Mouse (Mus musculus) c-Kit-positive CD71-positive TER-119-negative erythroid progenitor cells, embryonic 14.5 days (primary cell): ENCODE results near the gene Dpp10.

Source experiments
- DNase-seq: peaks from one replicate; pipeline ENCODE4 v3.0.0-alpha.2; 2013; ENCODE audit warnings: low read depth

The Dpp10 gene

GRCm38 (mm10) chr1:123919606-123920005 lies 125.8 kb downstream of the Dpp10 start:
- no peak for DNase-seq

GRCm38 (mm10) chr1:123902628-123903027 lies 142.7 kb downstream of the Dpp10 start:
- DNase-seq: no peak

- DNase-seq: no peak
Observed at GRCm38 (mm10) chr1:123901218-123901617, 144.1 kb downstream of the Dpp10 start.

GRCm38 (mm10) chr1:123887243-123887642 lies 158.1 kb downstream of the Dpp10 start:
- no peak for DNase-seq

- DNase-seq: no peak
Observed at GRCm38 (mm10) chr1:123846881-123847280, 198.5 kb downstream of the Dpp10 start.

GRCm38 (mm10) chr1:123801206-123801605 lies 244.2 kb downstream of the Dpp10 start:
- no peak for DNase-seq

- DNase-seq: no peak
Observed at GRCm38 (mm10) chr1:123765511-123765910, 279.8 kb downstream of the Dpp10 start.

GRCm38 (mm10) chr1:123762272-123762671 lies 283.1 kb downstream of the Dpp10 start:
- no peak for DNase-seq

- DNase-seq: no peak
Observed at GRCm38 (mm10) chr1:123756055-123756454, 289.3 kb downstream of the Dpp10 start.

GRCm38 (mm10) chr1:123707292-123707691 lies 338.1 kb downstream of the Dpp10 start:
- DNase-seq: no peak

GRCm38 (mm10) chr1:123658409-123658808 lies 386.9 kb downstream of the Dpp10 start:
- DNase-seq: no peak

- DNase-seq: no peak
Observed at GRCm38 (mm10) chr1:123656607-123657006, 388.8 kb downstream of the Dpp10 start.

GRCm38 (mm10) chr1:123637897-123638296 lies 407.5 kb downstream of the Dpp10 start:
- no peak for DNase-seq

GRCm38 (mm10) chr1:123628268-123628667 lies 417.1 kb downstream of the Dpp10 start:
- DNase-seq: no peak

- no peak for DNase-seq
Observed at GRCm38 (mm10) chr1:123584857-123585256, 460.5 kb downstream of the Dpp10 start.

- DNase-seq: no peak
Observed at GRCm38 (mm10) chr1:123580112-123580511, 465.2 kb downstream of the Dpp10 start.

GRCm38 (mm10) chr1:123573713-123574112 lies 471.6 kb downstream of the Dpp10 start:
- DNase-seq: no peak

GRCm38 (mm10) chr1:123542496-123542895 lies 502.9 kb downstream of the Dpp10 start:
- no peak for DNase-seq

GRCm38 (mm10) chr1:123467729-123468128 lies 577.6 kb downstream of the Dpp10 start:
- no peak for DNase-seq

GRCm38 (mm10) chr1:123414163-123414562 lies 631.2 kb downstream of the Dpp10 start:
- no peak for DNase-seq

- no peak for DNase-seq
Observed at GRCm38 (mm10) chr1:123351300-123351699, 694.1 kb downstream of the Dpp10 start.

GRCm38 (mm10) chr1:123337877-123338276 lies 707.5 kb downstream of the Dpp10 start:
- no peak for DNase-seq

GRCm38 (mm10) chr1:123316886-123317285 lies 728.5 kb downstream of the Dpp10 start:
- DNase-seq: no peak
